Mouse (Mus musculus): ENCODE measurements around the gene 2810004N23Rik. TPM values are rescaled to one million over a fixed set of nuclear protein-coding genes. Genes with fewer than 3 reads are reported as not detected.
A peak's percentile ranks its signal among the peaks of the same experiment; 100 is the strongest.

The 2810004N23Rik gene
- 10 to 100 TPM; 32.1 to 33.6 TPM for total RNA-seq (2021)
- long read RNA-seq, experiment 1, transcript 2810004N23Rik-201 (7 exons, 2,340 nt), result major isoform, 70 of 80 reads
- long read RNA-seq, experiment 1, partial matches to known transcripts, result 2 of 80 reads
- long read RNA-seq, experiment 1, other reads (novel, unspliced or antisense), result 7 of 80 reads
- long read RNA-seq, experiment 2, transcript 2810004N23Rik-201 (7 exons, 2,340 nt), result major isoform, 67 of 73 reads
- long read RNA-seq, experiment 2, partial matches to known transcripts, result 2 of 73 reads
- long read RNA-seq, experiment 2, other reads (novel, unspliced or antisense), result 4 of 73 reads

GRCm38 (mm10) chr8:124862321-124863162, at the start of gene 2810004N23Rik, which contains the start of gene Gnpat:
TSS of gene 2810004N23Rik (minus strand) at chr8:124863120.
TSS of gene Gnpat (plus strand) at chr8:124863033.
- DNase-seq (ENCODE audit: low spot score), result peak; percentile 92

- DNase-seq (ENCODE audit: low spot score), result no peak
These were observed 49.3 kb upstream of the 2810004N23Rik start for GRCm38 (mm10) chr8:124911938-124912872.

GRCm38 (mm10) chr8:124910349-124910748, 47.4 kb upstream of the 2810004N23Rik start:
- peak; percentile 45 for DNase-seq (ENCODE audit: low spot score)

- peak; percentile 39 for DNase-seq (ENCODE audit: low spot score)
These were observed 47.0 kb upstream of the 2810004N23Rik start for GRCm38 (mm10) chr8:124909936-124910335.

GRCm38 (mm10) chr8:124905482-124905881, 42.6 kb upstream of the 2810004N23Rik start:
- no peak for DNase-seq (ENCODE audit: low spot score)

GRCm38 (mm10) chr8:124903198-124903597, 40.3 kb upstream of the 2810004N23Rik start:
- DNase-seq (ENCODE audit: low spot score), result no peak

GRCm38 (mm10) chr8:124898251-124898905, 35.5 kb upstream of the 2810004N23Rik start:
- no peak for DNase-seq (ENCODE audit: low spot score)

GRCm38 (mm10) chr8:124897386-124898250, 34.7 kb upstream of the 2810004N23Rik start, which contains the start of the genes Exoc8 and Sprtn:
TSS of gene Exoc8 (minus strand) at chr8:124897705.
TSS of gene Sprtn (plus strand) at chr8:124897886.
- peak; percentile 97 for DNase-seq (ENCODE audit: low spot score)

GRCm38 (mm10) chr8:124896632-124897385, 33.9 kb upstream of the 2810004N23Rik start:
- DNase-seq (ENCODE audit: low spot score), result peak; percentile 79

- no peak for DNase-seq (ENCODE audit: low spot score)
These were observed 33.2 kb upstream of the 2810004N23Rik start for GRCm38 (mm10) chr8:124896010-124896631.

- no peak for DNase-seq (ENCODE audit: low spot score)
These were observed 29.7 kb upstream of the 2810004N23Rik start for GRCm38 (mm10) chr8:124892596-124892995.

GRCm38 (mm10) chr8:124888385-124888784, 25.5 kb upstream of the 2810004N23Rik start:
- no peak for DNase-seq (ENCODE audit: low spot score)

- DNase-seq (ENCODE audit: low spot score), result no peak
These were observed 16.1 kb upstream of the 2810004N23Rik start for GRCm38 (mm10) chr8:124878946-124879526.

- no peak for DNase-seq (ENCODE audit: low spot score)
These were observed 15.2 kb upstream of the 2810004N23Rik start for GRCm38 (mm10) chr8:124878141-124878540.

GRCm38 (mm10) chr8:124872690-124873089, 9.8 kb upstream of the 2810004N23Rik start:
- DNase-seq (ENCODE audit: low spot score), result no peak

GRCm38 (mm10) chr8:124872081-124872480, 9.2 kb upstream of the 2810004N23Rik start:
- no peak for DNase-seq (ENCODE audit: low spot score)

- no peak for DNase-seq (ENCODE audit: low spot score)
These were observed 8.6 kb upstream of the 2810004N23Rik start for GRCm38 (mm10) chr8:124871474-124871873.

GRCm38 (mm10) chr8:124869708-124870107, 6.8 kb upstream of the 2810004N23Rik start:
- peak; percentile 60 for DNase-seq (ENCODE audit: low spot score)
